Mouse (Mus musculus) erythroblast, embryonic 14.5 days (primary cell): ENCODE measurements around the gene Wdr83os.
"Not testable (repeated sequence)": the region's sequence is repeated elsewhere in the genome, so short reads cannot be mapped to it uniquely, and the experiment has no call there.

Experiments
- GATA1 ChIP-seq: IDR thresholded peaks from 2 replicates; pipeline ENCODE4 v1.6.1; 2012; ENCODE audit warnings: low read length, inconsistent platforms, mixed read lengths
- TAL1 ChIP-seq: IDR thresholded peaks from 3 replicates; pipeline ENCODE4 v1.6.1; 2012; ENCODE audit warnings: low read length, inconsistent platforms, mixed read lengths

- TF ChIP-seq TAL1, GATA1: not testable (repeated sequence)
Observed at GRCm38 (mm10) chr8:85082169-85082568, 1.6 kb downstream of the Wdr83os start.
